Mouse (Mus musculus): ENCODE data around the gene Nipal3. TPM values are rescaled to one million over a fixed set of nuclear protein-coding genes. Genes with fewer than 3 reads are reported as not detected.

Gene Nipal3
- total RNA-seq, 2 experiments from 2014 or later, result 7.4 to 11.0 TPM

DNA sequence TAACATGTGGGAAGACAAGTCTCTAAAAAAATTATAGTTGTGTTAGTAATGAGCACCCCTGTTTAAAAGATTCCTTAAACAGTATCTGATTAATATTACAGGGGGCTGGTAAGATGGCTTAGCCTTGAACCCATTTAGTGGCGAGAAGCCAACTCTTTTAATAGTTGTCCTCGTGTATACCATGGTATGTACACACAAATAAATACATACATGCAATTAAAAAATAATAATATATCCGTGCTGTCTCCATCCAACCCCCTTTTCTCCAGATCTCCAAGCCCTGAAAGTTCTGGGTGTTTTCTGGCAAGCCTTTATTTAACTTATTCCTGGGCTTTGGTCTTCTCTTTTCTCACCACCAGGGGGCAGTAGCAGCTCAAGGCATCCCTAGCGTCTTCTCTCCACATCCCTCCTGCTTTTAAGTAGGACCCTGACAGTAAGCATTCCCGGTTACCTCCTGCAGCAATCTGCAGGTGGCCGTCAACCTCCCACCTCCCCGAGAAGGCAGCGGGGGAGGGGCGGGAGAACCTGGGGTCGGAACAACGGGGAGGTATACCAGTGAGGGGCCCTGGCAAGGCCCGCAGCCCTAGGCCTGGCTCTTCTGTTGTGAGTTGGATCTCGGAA, 13.7 kb upstream of the Nipal3 start:
- intact Hi-C loops (cut with DNase I; ENCODE audit: low total_unique reads), result no loop called here
- peak; percentile 55 for DNase-seq

DNA sequence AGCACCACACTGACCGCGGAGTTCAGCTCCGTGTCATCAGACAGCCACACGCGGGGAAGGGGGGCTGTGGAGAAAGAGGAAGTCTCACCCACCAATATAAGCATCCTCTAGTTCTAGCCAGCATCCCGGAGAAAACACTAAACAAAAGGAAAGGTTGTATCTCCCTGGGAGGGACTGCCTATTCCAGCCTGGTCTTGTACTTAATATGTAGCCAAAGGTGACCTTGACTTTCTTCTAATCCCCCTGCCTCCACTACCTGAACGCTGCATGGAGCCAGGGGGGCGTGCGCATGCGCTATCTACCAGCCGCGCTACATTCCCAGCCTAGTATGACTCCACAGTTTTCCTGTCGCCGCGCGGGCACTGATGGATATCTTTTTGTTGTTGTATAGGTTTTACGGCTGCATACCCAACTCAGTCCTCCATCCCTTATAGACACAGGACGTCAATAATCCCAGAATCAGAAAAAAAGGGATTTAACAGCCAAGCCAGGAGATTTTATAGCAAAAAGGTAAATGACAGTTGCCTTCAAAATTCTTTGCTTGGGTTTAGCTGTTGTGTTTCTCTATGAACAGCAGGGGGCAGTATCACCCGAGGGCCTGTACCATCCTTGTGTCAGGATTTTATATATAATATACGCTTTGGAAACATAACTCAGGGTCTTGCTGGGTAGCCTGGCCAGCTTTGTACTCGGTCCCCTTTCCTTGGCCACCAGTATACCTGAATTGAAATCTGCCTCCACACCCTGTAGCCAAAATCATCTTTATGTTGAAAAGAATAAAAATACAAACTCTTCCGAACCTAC, 12.9 kb upstream of the Nipal3 start:
- DNase-seq, result no peak
- intact Hi-C loops (cut with DNase I; ENCODE audit: low total_unique reads), result no loop called here

GRCm38 (mm10) chr4:135505794-135506193, 11.0 kb upstream of the Nipal3 start:
- intact Hi-C loops (cut with DNase I; ENCODE audit: low total_unique reads), result no loop called here
- DNase-seq, result no peak

GRCm38 (mm10) chr4:135501587-135501986, 6.7 kb upstream of the Nipal3 start:
- DNase-seq, result no peak
- intact Hi-C loops (cut with DNase I; ENCODE audit: low total_unique reads), result no loop called here

DNA sequence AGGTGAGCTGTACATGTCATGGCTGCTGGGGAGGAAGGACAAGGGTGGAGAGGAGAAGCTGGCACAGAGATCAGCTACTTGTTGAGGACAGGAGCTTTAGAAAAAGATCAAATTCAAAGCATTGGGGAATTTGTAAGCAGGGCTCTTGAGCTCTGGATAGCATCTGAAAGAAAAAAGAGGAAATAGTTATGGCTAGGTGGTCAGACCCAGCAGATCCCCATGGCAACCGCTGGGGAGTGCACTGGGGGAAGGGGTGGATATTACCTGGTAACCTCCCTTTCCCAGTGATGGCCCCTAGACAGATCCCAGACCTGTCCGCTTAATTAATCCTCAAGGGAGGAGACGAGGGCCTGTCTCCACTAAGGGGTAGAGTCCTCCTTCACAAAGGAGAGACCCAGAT, 5.0 kb upstream of the Nipal3 start:
- intact Hi-C loops (cut with DNase I; ENCODE audit: low total_unique reads), result no loop called here
- no peak for DNase-seq

DNA sequence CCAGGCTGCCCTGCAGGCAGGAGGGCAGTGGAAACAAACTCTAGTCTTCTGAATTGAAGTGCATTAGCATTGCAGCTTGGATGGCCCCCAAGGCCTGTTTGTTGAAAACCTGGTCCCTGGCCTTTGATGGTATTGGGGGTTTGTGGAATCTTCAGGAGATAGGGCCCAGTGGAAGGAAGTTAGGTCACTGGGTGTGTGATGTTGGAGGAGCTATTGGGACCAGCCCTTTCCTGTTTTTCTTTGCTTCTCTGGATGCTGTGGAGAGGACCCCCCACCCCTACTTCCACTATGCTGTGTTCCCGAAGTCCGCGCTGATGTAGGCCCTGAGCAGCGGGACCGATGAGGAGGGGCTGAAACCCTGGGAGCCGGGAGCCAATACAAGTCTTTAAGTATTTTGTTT, 3.3 kb upstream of the Nipal3 start:
- no peak for DNase-seq
- intact Hi-C loops (cut with DNase I; ENCODE audit: low total_unique reads), result no loop called here

GRCm38 (mm10) chr4:135495810-135496209, 972 bp upstream of the Nipal3 start:
- intact Hi-C loops (cut with DNase I; ENCODE audit: low total_unique reads), result no loop called here
- DNase-seq, result peak; percentile 42

DNA sequence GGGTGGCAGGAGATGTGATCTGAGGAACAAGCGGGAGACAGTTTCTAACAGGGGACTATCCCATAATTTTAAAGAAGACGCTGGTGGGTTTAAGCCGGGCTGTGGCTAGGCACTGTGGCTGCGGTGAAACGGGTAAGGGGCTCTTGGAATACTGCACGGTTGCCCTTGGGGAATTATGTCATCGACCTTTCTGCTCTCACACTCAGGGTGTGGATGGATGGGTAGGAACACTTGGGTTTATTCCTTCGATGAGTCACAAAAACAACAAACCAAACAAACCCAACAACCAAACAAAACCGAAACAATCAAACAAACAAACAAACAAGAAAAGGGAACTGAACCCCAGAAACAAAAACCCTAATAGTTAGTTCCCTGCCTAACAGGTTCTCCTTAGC, 556 bp upstream of the Nipal3 start:
- DNase-seq, result no peak
- intact Hi-C loops (cut with DNase I; ENCODE audit: low total_unique reads), result no loop called here

- intact Hi-C loops (cut with DNase I; ENCODE audit: low total_unique reads), result no loop called here
These were observed 932 bp downstream of the Nipal3 start for GRCm38 (mm10) chr4:135493691-135494520.

GRCm38 (mm10) chr4:135493271-135493670, 1.6 kb downstream of the Nipal3 start:
- DNase-seq, result no peak
- intact Hi-C loops (cut with DNase I; ENCODE audit: low total_unique reads), result no loop called here

More at GRCm38 (mm10) chr4:135493691-135494520, 932 bp downstream of the Nipal3 start:
- DNase-seq, result no peak

DNA sequence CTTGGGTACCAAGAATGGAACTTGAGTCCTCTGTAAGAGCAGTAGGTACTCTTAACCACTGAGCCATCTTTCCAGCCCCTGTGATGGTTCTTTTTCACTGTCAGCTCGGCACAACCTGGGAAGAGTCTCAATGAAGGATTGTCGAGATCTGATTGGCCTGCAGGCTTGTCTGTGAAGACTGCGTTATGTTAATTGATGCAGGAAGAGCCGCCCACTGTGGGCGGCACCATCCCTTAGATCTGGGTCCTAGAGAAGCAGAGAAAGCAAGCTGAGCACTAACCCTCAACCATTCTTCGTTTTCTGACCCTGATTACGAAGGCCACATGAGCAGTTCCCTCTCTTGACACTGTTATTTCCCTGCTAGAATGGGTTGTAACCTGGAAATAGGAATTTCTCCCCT, 5.6 kb downstream of the Nipal3 start:
- intact Hi-C loops (cut with DNase I; ENCODE audit: low total_unique reads), result no loop called here
- no peak for DNase-seq

- intact Hi-C loops (cut with DNase I; ENCODE audit: low total_unique reads), result no loop called here
- no peak for DNase-seq
These were observed 8.5 kb downstream of the Nipal3 start for GRCm38 (mm10) chr4:135486352-135486751.

- intact Hi-C loops (cut with DNase I; ENCODE audit: low total_unique reads), result no loop called here
These were observed 9.8 kb downstream of the Nipal3 start for GRCm38 (mm10) chr4:135485086-135485485.

GRCm38 (mm10) chr4:135480370-135480769, 14.5 kb downstream of the Nipal3 start:
- intact Hi-C loops (cut with DNase I; ENCODE audit: low total_unique reads), result no loop called here
- no peak for DNase-seq

More at GRCm38 (mm10) chr4:135485086-135485485, 9.8 kb downstream of the Nipal3 start:
- DNase-seq, result no peak

DNA sequence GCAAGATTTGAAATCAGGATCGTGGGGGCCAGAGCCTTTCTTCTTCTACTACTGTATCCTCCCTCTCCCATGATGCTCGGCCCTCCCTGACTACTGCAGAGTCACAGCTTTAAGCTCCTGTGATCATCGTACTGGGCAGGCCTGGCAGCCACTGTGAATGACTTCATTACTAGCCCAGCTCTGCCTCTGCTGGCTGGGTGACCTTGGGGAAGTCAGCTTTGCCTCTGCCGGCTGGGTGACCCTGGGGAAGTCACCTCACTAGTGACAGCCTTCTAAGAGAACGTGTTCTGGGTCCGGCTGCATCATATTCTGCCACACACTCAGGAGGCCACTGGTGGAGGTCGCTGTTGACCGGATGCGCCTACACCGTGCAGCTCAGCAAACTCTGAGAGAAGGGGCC, 17.0 kb downstream of the Nipal3 start:
- intact Hi-C loops (cut with DNase I; ENCODE audit: low total_unique reads), result no loop called here
- DNase-seq, result no peak

GRCm38 (mm10) chr4:135463406-135463805, 31.4 kb downstream of the Nipal3 start:
- intact Hi-C loops (cut with DNase I; ENCODE audit: low total_unique reads), result no loop called here
- no peak for DNase-seq

DNA sequence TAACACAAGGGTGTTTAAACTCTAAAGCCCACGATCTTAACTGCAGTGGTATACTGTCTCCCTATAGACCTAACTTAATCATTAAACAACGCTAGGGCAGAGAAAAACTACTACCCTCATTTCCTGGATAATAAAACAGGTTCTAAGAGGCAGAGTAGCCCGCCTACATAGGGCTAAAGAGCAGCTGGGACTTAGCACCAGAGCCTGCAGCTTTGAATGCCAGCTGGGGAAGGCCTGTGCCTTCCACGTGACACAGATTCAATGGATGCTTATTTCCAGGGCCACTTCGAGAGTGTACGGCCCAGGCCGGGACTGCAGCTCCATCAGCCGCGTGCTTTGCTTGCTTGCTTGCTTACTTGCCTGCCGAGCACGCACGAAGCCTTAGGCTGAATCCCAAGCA, 41.3 kb downstream of the Nipal3 start:
- intact Hi-C loops (cut with DNase I; ENCODE audit: low total_unique reads), result no loop called here

GRCm38 (mm10) chr4:135453164-135453563, 41.7 kb downstream of the Nipal3 start:
- intact Hi-C loops (cut with DNase I; ENCODE audit: low total_unique reads), result no loop called here
- no peak for DNase-seq

More for the DNA sequence above, 41.3 kb downstream of the Nipal3 start:
- no peak for DNase-seq

GRCm38 (mm10) chr4:135451360-135452015, 43.4 kb downstream of the Nipal3 start:
- DNase-seq, result no peak
- intact Hi-C loops (cut with DNase I; ENCODE audit: low total_unique reads), result no loop called here

DNA sequence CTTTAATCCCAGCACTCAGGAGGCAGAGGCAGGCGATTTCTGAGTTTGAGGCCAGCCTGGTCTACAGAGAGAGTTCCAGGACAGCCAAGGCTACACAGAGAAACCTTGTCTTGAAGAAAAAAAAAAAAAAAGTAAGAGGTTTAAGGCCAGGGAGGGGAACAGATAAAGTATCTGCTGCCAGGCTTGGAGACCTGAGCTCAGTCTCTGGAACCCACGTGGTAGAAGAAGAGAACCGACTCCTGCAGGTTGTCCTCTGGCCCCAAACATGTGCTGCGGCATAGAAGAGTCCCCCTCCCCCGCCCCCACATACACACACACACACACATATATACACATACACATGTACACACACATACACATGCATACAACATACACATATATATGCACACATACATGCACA, 52.4 kb downstream of the Nipal3 start:
- intact Hi-C loops (cut with DNase I; ENCODE audit: low total_unique reads), result no loop called here
- no peak for DNase-seq

Data from gastrocnemius, postnatal 14 days (tissue).